Mouse (Mus musculus): ENCODE data around the gene Arhgef7. TPM values are rescaled to one million over a fixed set of nuclear protein-coding genes. Genes with fewer than 3 reads are reported as not detected.

Arhgef7 gene
- polyA plus RNA-seq, 1 experiment from 2014 or later = 87.6 TPM

DNA sequence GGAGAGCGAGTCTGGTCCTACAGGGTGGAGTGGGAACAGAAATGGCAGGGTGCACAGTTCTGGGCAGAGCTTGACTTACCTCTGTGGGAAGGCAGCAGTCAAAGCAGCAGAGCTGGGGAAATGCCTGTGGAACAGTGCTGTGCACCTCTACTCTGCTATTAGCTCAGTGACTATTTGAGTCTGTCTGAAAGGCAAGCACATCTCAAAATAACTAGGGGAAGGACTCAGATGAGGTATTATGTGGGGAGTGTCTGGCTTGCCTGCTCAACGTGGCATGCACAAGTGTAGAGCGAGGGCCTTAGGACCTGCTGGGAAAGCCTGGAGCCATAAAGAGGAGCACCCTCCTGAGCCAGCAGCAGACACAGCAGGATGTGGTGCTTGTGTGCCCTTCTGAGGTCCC lies 79.8 kb downstream of the Arhgef7 start:
- ATAC-seq (replicated peaks) = no peak
- H3K4me3 ChIP-seq = no peak overlapping the region
- no peak overlapping the region for H3K4me2 ChIP-seq
- H3K27me3 ChIP-seq (replicated peaks) = no peaks in the 10 kb centered on the region
- no peak overlapping the region for H3K27ac ChIP-seq
- H3K4me1 ChIP-seq = 0 out of 2 replicates have a peak, but pooled peaks cover 3% of the 10 kb centered on the region
- WGBS = 77% methylated on average over 3 of the region's 3 CpGs
- peaks cover 57% of the 10 kb centered on the region for H3K36me3 ChIP-seq (replicated peaks)
- H3K9me3 ChIP-seq = no peaks in the 10 kb centered on the region
- no peak overlapping the region for H3K9ac ChIP-seq

- Histone ChIP-seq H3K27ac (no peak overlapping the region), H3K9me3 (no peaks in the 10 kb centered on the region), H3K4me1 (0 out of 2 replicates have a peak, but pooled peaks cover 3% of the 10 kb centered on the region), H3K9ac (no peak overlapping the region), H3K4me2 (no peak overlapping the region), H3K4me3 (no peak overlapping the region), H3K27me3 (replicated peaks) (no peaks in the 10 kb centered on the region), H3K36me3 (replicated peaks) (peaks cover 62% of the 10 kb centered on the region)
- WGBS = 91% methylated on average over 5 of the region's 5 CpGs
- ATAC-seq (replicated peaks) = no peak
Observed at GRCm38 (mm10) chr8:11808047-11808446, 80.5 kb downstream of the Arhgef7 start.

- Histone ChIP-seq H3K4me1 (0 out of 2 replicates have a peak, but pooled peaks cover 3% of the 10 kb centered on the region), H3K27ac (no peak overlapping the region), H3K9ac (no peak overlapping the region), H3K27me3 (replicated peaks) (no peaks in the 10 kb centered on the region), H3K4me2 (no peak overlapping the region), H3K36me3 (replicated peaks) (peaks cover 74% of the 10 kb centered on the region), H3K4me3 (no peak overlapping the region), H3K9me3 (no peaks in the 10 kb centered on the region)
- ATAC-seq (replicated peaks) = no peak
- WGBS = 93% methylated on average over 5 of the region's 5 CpGs
Observed at GRCm38 (mm10) chr8:11810426-11810825, 82.9 kb downstream of the Arhgef7 start.

GRCm38 (mm10) chr8:11813801-11814200 lies 86.3 kb downstream of the Arhgef7 start:
- Histone ChIP-seq H3K9me3 (no peaks in the 10 kb centered on the region), H3K36me3 (replicated peaks) (peaks cover 83% of the 10 kb centered on the region), H3K9ac (no peak overlapping the region), H3K4me2 (no peak overlapping the region), H3K4me1 (no peaks in the 10 kb centered on the region), H3K27me3 (replicated peaks) (no peaks in the 10 kb centered on the region), H3K27ac (no peak overlapping the region), H3K4me3 (no peak overlapping the region)
- no peak for ATAC-seq (replicated peaks)
- 87% methylated on average over 7 of the region's 7 CpGs for WGBS

DNA sequence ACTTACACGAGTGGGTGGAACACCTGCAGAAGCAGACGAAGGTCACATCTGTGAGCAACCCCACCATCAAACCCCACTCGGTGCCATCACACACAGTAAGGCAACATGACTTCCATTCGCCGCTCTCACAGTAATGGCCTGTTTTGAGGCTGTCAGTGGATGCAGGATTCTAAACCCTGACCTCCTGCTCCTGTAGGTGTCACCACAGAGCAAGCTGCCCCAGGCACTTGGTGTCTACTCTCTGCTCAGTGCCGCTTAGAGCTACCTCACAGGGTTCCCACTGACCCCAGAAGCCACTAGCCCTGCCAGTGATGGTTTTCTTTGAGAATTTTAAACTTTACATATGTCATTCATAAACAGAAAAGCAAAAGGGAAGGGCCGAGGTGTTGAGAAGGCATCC lies 87.7 kb downstream of the Arhgef7 start:
- 76% methylated on average over 7 of the region's 7 CpGs for WGBS
- H3K27me3 ChIP-seq (replicated peaks) = no peaks in the 10 kb centered on the region
- H3K9me3 ChIP-seq = no peaks in the 10 kb centered on the region
- no peak overlapping the region for H3K4me3 ChIP-seq
- no peak for ATAC-seq (replicated peaks)
- no peaks in the 10 kb centered on the region for H3K4me1 ChIP-seq
- H3K9ac ChIP-seq = no peak overlapping the region
- H3K27ac ChIP-seq = no peak overlapping the region
- peaks cover 82% of the 10 kb centered on the region for H3K36me3 ChIP-seq (replicated peaks)
- H3K4me2 ChIP-seq = no peak overlapping the region

- WGBS = 87% methylated on average over 5 of the region's 5 CpGs
- Histone ChIP-seq H3K27ac (no peak overlapping the region), H3K4me3 (no peak overlapping the region), H3K36me3 (replicated peaks) (peaks cover 72% of the 10 kb centered on the region), H3K9me3 (no peaks in the 10 kb centered on the region), H3K9ac (no peak overlapping the region), H3K4me2 (no peak overlapping the region), H3K4me1 (no peaks in the 10 kb centered on the region), H3K27me3 (replicated peaks) (no peaks in the 10 kb centered on the region)
- no peak for ATAC-seq (replicated peaks)
Observed at GRCm38 (mm10) chr8:11820136-11820535, 92.6 kb downstream of the Arhgef7 start.

GRCm38 (mm10) chr8:11820568-11820967 lies 93.0 kb downstream of the Arhgef7 start:
- no peak overlapping the region for H3K27ac ChIP-seq
- no peaks in the 10 kb centered on the region for H3K4me1 ChIP-seq
- H3K36me3 ChIP-seq (replicated peaks) = peaks cover 70% of the 10 kb centered on the region
- H3K4me2 ChIP-seq = no peak overlapping the region
- ATAC-seq (replicated peaks) = no peak
- no peak overlapping the region for H3K9ac ChIP-seq
- H3K4me3 ChIP-seq = no peak overlapping the region
- no peaks in the 10 kb centered on the region for H3K9me3 ChIP-seq
- WGBS = 79% methylated on average over 5 of the region's 5 CpGs
- H3K27me3 ChIP-seq (replicated peaks) = no peaks in the 10 kb centered on the region

GRCm38 (mm10) chr8:11821451-11822206 lies 94.1 kb downstream of the Arhgef7 start:
- Histone ChIP-seq H3K36me3 (replicated peaks) (peaks cover 67% of the 10 kb centered on the region), H3K9ac (no peak overlapping the region), H3K27ac (no peak overlapping the region), H3K4me3 (no peak overlapping the region), H3K4me2 (no peak overlapping the region), H3K27me3 (replicated peaks) (no peaks in the 10 kb centered on the region), H3K4me1 (no peaks in the 10 kb centered on the region), H3K9me3 (no peaks in the 10 kb centered on the region)
- WGBS = 93% methylated on average over 14 of the region's 14 CpGs
- ATAC-seq (replicated peaks) = no peak

DNA sequence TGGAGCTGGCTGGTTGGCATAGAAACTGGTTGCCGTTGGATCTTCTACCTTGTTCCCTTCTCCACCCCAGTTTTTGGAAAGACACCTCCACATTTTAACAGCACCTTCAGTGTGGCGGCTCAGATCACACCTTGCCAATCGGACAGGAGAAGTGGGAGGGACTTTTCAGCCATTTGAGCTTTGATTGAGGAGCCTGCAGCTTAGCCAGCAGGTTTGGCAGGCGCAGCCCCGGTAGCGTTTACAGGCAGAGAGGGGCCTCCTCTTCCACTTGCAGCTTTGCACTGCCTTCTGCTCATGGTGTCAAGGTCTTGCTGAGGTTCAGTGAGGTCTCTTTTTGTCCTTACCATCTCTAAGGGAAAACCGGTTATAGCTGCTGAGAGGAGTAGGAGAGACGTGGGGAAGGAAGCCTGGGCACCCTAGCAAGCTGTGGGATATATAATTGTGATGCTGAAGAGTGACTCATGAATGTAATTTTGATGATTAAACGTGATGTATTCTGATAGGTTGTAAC lies 95.1 kb downstream of the Arhgef7 start:
- 87% methylated on average over 9 of the region's 9 CpGs for WGBS
- no peak overlapping the region for H3K27ac ChIP-seq
- H3K4me1 ChIP-seq = no peaks in the 10 kb centered on the region
- no peaks in the 10 kb centered on the region for H3K9me3 ChIP-seq
- peaks cover 60% of the 10 kb centered on the region for H3K36me3 ChIP-seq (replicated peaks)
- ATAC-seq (replicated peaks) = no peak
- no peak overlapping the region for H3K9ac ChIP-seq
- no peak overlapping the region for H3K4me3 ChIP-seq
- H3K27me3 ChIP-seq (replicated peaks) = no peaks in the 10 kb centered on the region
- H3K4me2 ChIP-seq = no peak overlapping the region

DNA sequence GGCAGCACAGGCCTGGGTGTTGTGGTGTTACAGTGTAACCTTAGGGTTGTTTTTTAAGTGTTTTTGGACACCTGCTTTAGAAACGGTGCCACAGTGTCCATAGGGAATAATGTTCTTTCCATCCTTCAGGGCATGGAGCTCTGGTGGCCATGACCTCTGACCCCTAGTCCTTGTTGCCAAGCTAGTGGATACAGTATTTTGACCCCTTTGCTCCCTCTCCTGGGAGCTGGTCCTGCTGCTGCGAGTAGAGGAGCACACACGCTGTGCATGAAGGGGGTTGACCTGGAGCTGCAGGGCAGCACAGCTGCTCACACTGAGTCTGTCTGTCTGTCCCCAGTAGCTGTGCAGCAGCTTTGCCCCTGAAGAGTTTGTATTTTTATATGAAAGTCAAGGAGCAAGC lies 98.2 kb downstream of the Arhgef7 start:
- no peak overlapping the region for H3K4me3 ChIP-seq
- H3K9ac ChIP-seq = no peak overlapping the region
- ATAC-seq (replicated peaks) = no peak
- no peaks in the 10 kb centered on the region for H3K9me3 ChIP-seq
- peaks cover 32% of the 10 kb centered on the region for H3K36me3 ChIP-seq (replicated peaks)
- 75% methylated on average over 3 of the region's 3 CpGs for WGBS
- no peak overlapping the region for H3K27ac ChIP-seq
- H3K4me1 ChIP-seq = peaks cover 20% of the 10 kb centered on the region
- H3K27me3 ChIP-seq (replicated peaks) = no peaks in the 10 kb centered on the region
- H3K4me2 ChIP-seq = no peak overlapping the region

DNA sequence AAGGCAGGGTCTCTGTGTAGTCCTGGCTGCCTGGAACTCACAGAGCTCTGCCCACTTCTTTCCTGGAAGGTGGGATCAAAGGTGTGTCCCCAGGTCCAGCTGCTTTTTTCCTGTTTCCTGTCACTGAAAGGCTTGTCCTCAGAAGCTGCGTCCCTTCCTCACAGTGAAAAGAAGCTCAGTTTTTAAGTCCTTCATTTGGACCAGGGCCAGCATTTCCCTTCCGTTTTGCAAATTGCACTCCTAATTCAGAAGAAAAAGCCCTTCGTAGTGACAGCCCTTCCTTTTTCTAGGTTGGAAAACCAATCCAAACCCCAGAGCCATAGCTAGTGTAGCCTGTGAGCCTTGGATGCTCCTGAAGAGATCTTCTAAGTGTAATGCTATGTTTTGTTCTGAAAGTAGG lies 99.8 kb downstream of the Arhgef7 start:
- H3K27me3 ChIP-seq (replicated peaks) = no peaks in the 10 kb centered on the region
- H3K9me3 ChIP-seq = no peaks in the 10 kb centered on the region
- H3K27ac ChIP-seq = no peak overlapping the region
- peaks cover 29% of the 10 kb centered on the region for H3K4me1 ChIP-seq
- no peak overlapping the region for H3K4me2 ChIP-seq
- WGBS = 69% methylated on average over 3 of the region's 3 CpGs
- no peak for ATAC-seq (replicated peaks)
- H3K36me3 ChIP-seq (replicated peaks) = peaks cover 31% of the 10 kb centered on the region
- no peak overlapping the region for H3K4me3 ChIP-seq
- no peak overlapping the region for H3K9ac ChIP-seq

DNA sequence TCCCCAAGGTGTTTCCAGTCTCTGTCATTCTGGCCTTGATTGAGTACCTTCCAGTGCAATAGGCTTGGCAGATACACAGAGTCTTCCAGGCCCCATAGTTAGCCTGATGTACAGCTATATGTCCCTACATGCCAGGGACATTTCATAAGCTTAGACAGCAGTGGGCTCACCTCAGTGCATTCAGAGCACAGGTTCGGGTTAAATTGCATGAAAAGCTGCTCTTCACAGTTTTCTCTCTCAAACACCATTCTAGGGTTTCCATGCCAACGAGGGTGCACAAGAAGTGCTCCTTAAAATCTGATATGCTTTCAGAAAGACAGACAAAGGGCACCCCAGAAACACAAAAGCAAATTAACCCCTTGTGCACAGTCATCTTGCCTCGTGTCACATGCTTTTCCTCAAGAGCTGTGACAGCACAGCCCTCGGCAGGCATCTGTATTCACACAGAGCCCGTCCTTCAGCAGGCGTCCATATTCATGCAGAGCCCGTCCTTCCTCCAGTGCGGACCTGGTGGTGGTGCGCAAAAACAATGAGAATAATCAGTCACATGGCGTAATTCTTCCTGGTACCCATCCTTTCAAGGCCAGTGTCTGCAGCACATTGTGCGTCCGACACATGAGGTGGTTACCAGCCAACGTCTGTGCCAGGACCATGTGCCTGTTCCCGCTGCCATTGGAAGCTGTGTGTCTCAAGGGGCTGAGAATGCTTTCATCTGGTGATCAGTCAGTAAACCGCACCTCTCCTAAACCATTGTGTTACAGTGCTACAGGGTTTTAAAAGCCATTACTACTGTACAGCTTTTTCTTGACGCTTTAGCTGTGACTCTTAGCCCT lies 102.9 kb downstream of the Arhgef7 start:
- no peak overlapping the region for H3K4me3 ChIP-seq

More for the DNA sequence above, 102.9 kb downstream of the Arhgef7 start:
- no peaks in the 10 kb centered on the region for H3K9me3 ChIP-seq
- no peak overlapping the region for H3K4me2 ChIP-seq
- H3K4me1 ChIP-seq = peaks cover 29% of the 10 kb centered on the region
- peak overlapping the region; percentile 66 for H3K27ac ChIP-seq
- H3K9ac ChIP-seq = no peak overlapping the region
- peak; percentile 76 for ATAC-seq (replicated peaks)
- WGBS = 30% methylated on average over 16 of the region's 16 CpGs
- H3K36me3 ChIP-seq (replicated peaks) = peaks cover 37% of the 10 kb centered on the region
- no peaks in the 10 kb centered on the region for H3K27me3 ChIP-seq (replicated peaks)
